Mouse (Mus musculus) MEL (cell line): ENCODE measurements around the gene Nat8f1.
"Not testable (repeated sequence)": the region's sequence is repeated elsewhere in the genome, so short reads cannot be mapped to it uniquely, and the experiment has no call there.

Source experiments
- CTCF ChIP-seq, 3 experiments: IDR thresholded peaks in 2 of 3; conservative IDR thresholded peaks in 1 of 3; 2 replicates each; pipeline ENCODE4 v1.5.1; 2011 to 2012; ENCODE audit warnings: low read length in 3 of 3, low read depth in 2 of 3, mild to moderate bottlenecking in 2 of 3, improper control_type of control experiment in 1 of 3, inconsistent platforms in 1 of 3, mixed read lengths in 1 of 3, moderate library complexity in 1 of 3; ENCODE audit not compliant: control insufficient read depth in 1 of 3, insufficient read depth in 1 of 3, poor library complexity in 1 of 3, severe bottlenecking in 1 of 3
- EP300 ChIP-seq, 2 experiments: IDR thresholded peaks; 2 replicates each; pipeline ENCODE4 v1.6.1; 2011; ENCODE audit warnings: improper control_type of control experiment in 2 of 2, low read length in 2 of 2, low read depth in 1 of 2, mild to moderate bottlenecking in 1 of 2
- MYC ChIP-seq: IDR thresholded peaks from 2 replicates; pipeline ENCODE4 v1.6.1; 2011; ENCODE audit warnings: low read depth, mild to moderate bottlenecking, low read length, improper control_type of control experiment, moderate library complexity
- NRF1 ChIP-seq: IDR thresholded peaks from 2 replicates; pipeline ENCODE4 v1.6.1; 2014; ENCODE audit warnings: low read depth, mild to moderate bottlenecking, inconsistent platforms, low read length, improper control_type of control experiment, moderate library complexity; ENCODE audit not compliant: poor library complexity, insufficient read depth, severe bottlenecking
- POLR2A ChIP-seq, 2 experiments: IDR thresholded peaks; 2 replicates each; pipeline ENCODE4 v1.6.1; 2011 to 2012; ENCODE audit warnings: low read length in 2 of 2, mild to moderate bottlenecking in 2 of 2, control low read depth in 1 of 2, improper control_type of control experiment in 1 of 2, low read depth in 1 of 2, moderate library complexity in 1 of 2; ENCODE audit not compliant: control insufficient read depth in 1 of 2, insufficient read depth in 1 of 2, poor library complexity in 1 of 2
- POLR2AphosphoS2 ChIP-seq: IDR thresholded peaks from 2 replicates; pipeline ENCODE4 v1.6.1; 2011; ENCODE audit warnings: low read length, improper control_type of control experiment
- TCF12 ChIP-seq: IDR thresholded peaks from 2 replicates; pipeline ENCODE4 v1.6.1; 2014; ENCODE audit warnings: low read depth, mild to moderate bottlenecking, inconsistent platforms, low read length, improper control_type of control experiment, moderate library complexity
- UBTF ChIP-seq: IDR thresholded peaks from 2 replicates; pipeline ENCODE4 v1.6.1; 2012; ENCODE audit warnings: low read depth, mild to moderate bottlenecking, inconsistent platforms, low read length, improper control_type of control experiment, moderate library complexity, borderline replicate concordance; ENCODE audit not compliant: insufficient read depth

GRCm38 (mm10) chr6:85915539-85916513 lies at the start of gene Nat8f1:
- TF ChIP-seq CTCF (IDR thresholded peaks at IDR 0.05 in 2 of 3, conservative IDR thresholded peaks at IDR 0.05 in 1 of 3; ENCODE audit: control insufficient read depth in 1 of 3, insufficient read depth in 1 of 3, low read depth in 2 of 3, low read length in 3 of 3, poor library complexity in 1 of 3, severe bottlenecking in 1 of 3) (peak in 2 of 3 experiments; percentile 22 to 41; a peak in 3 of 6 replicates), EP300 (IDR thresholded peaks at IDR 0.05; ENCODE audit: low read depth in 1 of 2, low read length in 2 of 2) (peak; percentile 19 to 43; a peak in 2 of 4 replicates), MYC (peak; percentile 71; the same call in 1 of the 2 replicates), POLR2A (IDR thresholded peaks at IDR 0.05; ENCODE audit: control insufficient read depth in 1 of 2, insufficient read depth in 1 of 2, low read depth in 1 of 2, low read length in 2 of 2, poor library complexity in 1 of 2) (peak; percentile 70 to 78), TCF12 (peak; percentile 50), POLR2AphosphoS2 (peak; percentile 59; the same call in 1 of the 2 replicates)
- not testable (repeated sequence) for TF ChIP-seq UBTF, NRF1
